Mouse (Mus musculus): ENCODE measurements around the gene Aox3.

DNA sequence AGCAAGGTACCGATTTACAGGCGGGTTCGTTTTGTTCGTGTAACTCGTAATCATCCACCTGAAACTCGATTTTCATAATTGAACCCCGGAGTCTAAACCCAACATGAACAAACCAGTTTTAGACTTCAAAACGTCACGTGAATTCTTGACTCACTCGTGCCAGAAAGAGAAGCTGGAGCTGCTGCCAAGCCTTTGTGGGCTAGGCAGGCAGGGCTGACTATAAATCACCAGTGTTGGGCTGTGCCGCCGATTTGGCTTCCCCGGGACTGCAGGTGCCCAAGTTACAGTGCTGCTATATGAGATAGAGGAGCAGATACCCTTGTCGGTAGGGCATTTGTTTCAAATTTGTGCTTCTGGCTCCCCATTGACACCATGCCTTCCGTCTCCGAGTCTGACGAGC is 97.3 kb downstream of the Aox3 start, which contains the start of gene Aox4:
- TF ChIP-seq POLR2A (IDR thresholded peaks at IDR 0.05; ENCODE audit: control insufficient read depth in 1 of 2, insufficient read depth in 1 of 2, low read depth in 1 of 2, low read length in 2 of 2, poor library complexity in 1 of 2) (no peak), POLR2AphosphoS5 (IDR thresholded peaks at IDR 0.05; ENCODE audit: borderline replicate concordance, low read depth, low read length) (no peak), TAL1 (IDR thresholded peaks at IDR 0.05; ENCODE audit: low read length) (no peak)

Measured in MEL (cell line).